In the genomic region with DNA sequence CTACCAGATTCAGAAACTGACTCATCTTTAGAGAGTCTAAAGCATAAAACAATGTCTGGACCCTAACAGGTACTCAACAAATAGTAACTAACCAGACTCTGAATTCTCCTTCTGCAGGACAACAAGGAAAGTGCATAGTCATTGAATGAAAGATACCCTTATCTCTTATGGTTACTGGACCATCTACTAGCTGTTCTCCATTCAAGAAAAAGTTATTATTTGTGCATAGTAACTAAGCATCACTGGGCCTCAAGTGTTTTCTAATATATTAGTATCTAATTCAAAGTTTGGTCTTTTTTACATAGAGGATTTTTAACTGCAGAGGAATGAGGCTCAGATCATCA, we compare ENCODE assay signal across 19 mouse cellular contexts.
A peak's percentile ranks its signal among the peaks of the same experiment; 100 is the strongest.
DNase-seq lines count a peak whose midpoint lies in the region; ATAC-seq lines count a peak whose summit lies in the region.
"Had no signal": no experiment of that assay in that cellular context is flagged by ENCODE, and none has a peak within 500 bp of the region (broad histone marks: within the 10 kb centered on the region; RNA-seq: fewer than 3 reads in every experiment).

No protein-coding gene starts in this region.

- peak; percentile 21 for ATAC-seq in activated CD4-positive, CD25-positive, alpha-beta regulatory T cell, adult 4 months
- peak; percentile 7 to 37; a peak in 1 of 4 replicates for ATAC-seq in hematopoietic stem cell, adult 5-6 weeks (replicated peaks in 1 of 2; ENCODE audit: insufficient read depth in 1 of 2, low FRiP score in 2 of 2, low TSS enrichment in 1 of 2, low read depth in 1 of 2, poor library complexity in 2 of 2, severe bottlenecking in 2 of 2)
- ATAC-seq in megakaryocyte progenitor cell, adult 5-6 weeks (replicated peaks; ENCODE audit: poor library complexity): peak; percentile 53
- ATAC-seq: forebrain, embryonic 14.5 days; forebrain, embryonic 16.5 days; Patski had no signal

- intact Hi-C loops in heart, postnatal 14 days (cut with DNase I): no loop called here

- DNase-seq in lung, postnatal 4 days: no peak
- no peak for DNase-seq in ovary, postnatal 14 days (ENCODE audit: low spot score)
- no peak for DNase-seq in cerebellum, postnatal 10 days
- no peak for DNase-seq in heart, postnatal 14 days
- DNase-seq: adrenal gland, adult 2 months; adrenal gland, postnatal 10 days; adrenal gland, postnatal 25 days; cerebellum, adult 11 months; cerebellum, adult 18-20 months; cerebellum, adult 8-10 months; cerebellum, adult 9-11 months; cerebellum, postnatal 25 days; embryo, embryonic 11 days had no signal
